Mouse (Mus musculus) CH12F3 (cell line): ENCODE measurements at regions not wholly inside any gene's neighbourhood (a gene's known extent, or its start where the extent isn't known, plus 50 kb on each side); places are given as distances from the start of the nearest gene placed in this dataset.

Source experiments
- in situ Hi-C: fragments of 300-500 bp; cut with MboI; formaldehyde crosslinking; loops from 2 replicates; pipeline ENCODE4 v1.14.3; 2020; ENCODE audit warnings: low sequenced_read_pairs

DNA sequence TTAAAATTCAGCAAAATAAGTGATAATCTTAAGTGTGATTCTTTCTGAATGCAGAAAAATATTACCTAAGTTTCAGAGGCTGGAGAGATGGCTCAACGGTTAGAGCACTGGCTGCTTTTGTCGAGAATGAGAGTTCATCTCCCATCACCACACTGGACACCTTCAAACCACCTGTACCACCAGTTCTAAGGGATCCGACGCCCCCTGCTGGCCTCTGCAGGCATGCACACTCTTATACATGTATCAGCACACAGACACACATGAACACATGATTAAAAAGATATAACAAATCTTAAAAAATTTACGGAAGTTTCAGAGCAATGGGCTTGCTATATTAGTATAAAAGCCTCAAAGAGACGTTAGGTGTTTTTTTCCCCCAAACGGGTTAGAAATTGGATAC lies 80.9 kb upstream of the Ubash3b start:
- in situ Hi-C loops, result no loop called here

GRCm38 (mm10) chr9:41239097-41239451 lies 77.6 kb upstream of the Ubash3b start:
- in situ Hi-C loops, result no loop called here

- in situ Hi-C loops, result no loop called here
Observed at GRCm38 (mm10) chr9:41238395-41239096, 77.0 kb upstream of the Ubash3b start.

DNA sequence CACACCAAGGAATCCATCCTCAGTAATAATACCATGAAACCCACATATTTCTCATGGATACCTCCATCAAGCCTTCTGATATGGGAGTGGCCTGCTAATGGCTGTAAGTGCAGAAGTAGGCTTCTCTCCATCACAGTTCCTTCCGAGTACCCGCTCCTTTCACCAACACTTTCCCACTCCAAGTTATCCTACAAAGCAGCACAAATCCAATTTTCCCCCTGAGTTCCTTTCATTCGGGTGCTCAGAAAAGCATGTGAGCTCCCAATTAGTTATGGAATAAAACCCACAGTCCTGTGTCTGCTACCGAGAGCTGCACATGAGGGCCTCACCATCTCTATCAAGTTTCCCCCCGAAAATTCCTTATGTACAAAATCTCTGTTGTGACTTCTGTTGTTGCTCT lies 75.8 kb upstream of the Ubash3b start:
- in situ Hi-C loops, result no loop called here

DNA sequence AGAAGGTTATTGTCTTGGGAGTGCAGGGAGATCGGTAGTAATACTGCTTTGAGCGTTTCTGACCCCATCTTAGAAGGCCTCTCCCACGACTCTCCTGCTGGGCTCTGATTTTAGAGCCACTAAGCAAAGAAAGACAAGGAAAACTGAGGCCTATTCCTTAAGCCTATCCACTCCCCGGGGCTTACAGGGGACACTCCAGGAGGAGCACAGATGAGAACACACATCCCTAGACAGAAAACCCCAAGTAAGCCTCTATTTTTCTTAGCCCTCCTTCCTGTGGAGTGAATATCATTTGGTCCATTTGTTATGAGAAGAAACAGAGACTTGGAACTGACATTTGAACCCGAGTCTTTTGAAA lies 67.7 kb upstream of the Ubash3b start:
- in situ Hi-C loops, result loop anchor here (5.0 to 10.0 kb wide), 2 partner anchors 226 to 718 kb away; no protein-coding TSS in a partner anchor

DNA sequence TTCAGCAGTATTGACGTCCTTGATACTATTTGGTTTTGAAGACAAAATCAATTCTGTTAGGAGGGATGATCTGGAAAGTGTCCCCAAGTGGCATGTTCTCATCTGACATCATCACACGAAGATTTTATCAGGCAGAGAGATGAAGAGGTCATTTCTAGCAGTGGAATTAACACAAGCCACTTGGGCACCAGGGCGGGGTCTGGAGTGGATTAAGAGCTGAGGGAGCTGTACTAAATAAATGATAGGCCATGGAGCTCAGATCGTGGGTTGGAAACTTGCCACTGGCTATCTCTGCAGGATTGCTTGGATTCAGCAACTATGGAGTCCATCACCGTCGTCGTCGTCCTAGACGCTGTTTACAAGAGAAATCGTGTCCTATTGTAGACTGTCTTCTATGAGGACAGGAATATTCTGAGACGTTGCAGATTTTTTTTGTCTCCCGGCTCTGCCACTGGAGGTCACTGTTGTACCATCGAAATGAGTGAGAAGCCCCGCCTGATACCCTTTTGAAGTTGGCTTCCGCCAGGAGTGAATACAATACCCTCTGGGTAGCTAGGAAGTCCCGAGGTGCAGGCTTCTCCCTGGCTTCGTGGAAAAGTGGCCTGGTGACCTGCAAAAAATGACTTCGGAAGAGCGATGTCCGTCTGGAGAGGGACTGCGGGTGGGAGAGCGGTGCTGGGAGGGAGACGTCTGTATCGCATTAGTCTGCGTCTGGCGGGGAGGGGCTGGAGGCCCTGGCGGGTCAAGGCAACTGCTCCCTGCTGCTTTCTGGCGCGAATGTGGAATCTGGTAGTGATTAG lies 67.1 kb upstream of the Ubash3b start:
- in situ Hi-C loops, result loop anchor here (5.0 to 10.0 kb wide), 2 partner anchors 226 to 719 kb away; no protein-coding TSS in a partner anchor

GRCm38 (mm10) chr9:41223406-41223805 lies 61.9 kb upstream of the Ubash3b start:
- in situ Hi-C loops, result loop anchor here (10.0 kb wide), 1 partner anchor 231 kb away; no protein-coding TSS in a partner anchor

GRCm38 (mm10) chr9:41222346-41223015 lies 61.0 kb upstream of the Ubash3b start:
- in situ Hi-C loops, result loop anchor here (10.0 kb wide), 1 partner anchor 232 kb away; no protein-coding TSS in a partner anchor

- in situ Hi-C loops, result loop anchor here (10.0 kb wide), 1 partner anchor 234 kb away; no protein-coding TSS in a partner anchor
Observed at GRCm38 (mm10) chr9:41221110-41221790, 59.8 kb upstream of the Ubash3b start.

GRCm38 (mm10) chr9:41220105-41220669 lies 58.7 kb upstream of the Ubash3b start:
- in situ Hi-C loops, result loop anchor here (10.0 kb wide), 1 partner anchor 235 kb away; no protein-coding TSS in a partner anchor

DNA sequence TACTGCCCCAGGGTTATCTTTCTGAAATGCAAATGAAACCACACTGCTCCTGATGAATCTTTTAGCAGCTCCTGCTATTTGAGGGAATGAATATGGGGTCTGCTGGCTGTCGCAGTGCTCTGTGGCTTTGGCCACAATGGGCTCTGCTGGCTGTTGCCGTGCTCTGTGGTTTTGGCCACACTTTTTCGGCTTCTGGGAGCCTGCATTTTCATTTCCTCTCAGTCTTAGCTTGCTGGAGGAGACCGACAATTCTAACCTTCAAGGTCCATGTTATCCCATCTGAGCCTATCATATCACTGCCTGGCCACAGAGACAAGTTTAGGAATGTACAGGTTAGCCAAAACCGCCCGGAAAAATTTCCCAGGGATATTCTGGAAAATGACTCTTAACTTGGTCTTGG lies 57.2 kb upstream of the Ubash3b start:
- in situ Hi-C loops, result no loop called here

DNA sequence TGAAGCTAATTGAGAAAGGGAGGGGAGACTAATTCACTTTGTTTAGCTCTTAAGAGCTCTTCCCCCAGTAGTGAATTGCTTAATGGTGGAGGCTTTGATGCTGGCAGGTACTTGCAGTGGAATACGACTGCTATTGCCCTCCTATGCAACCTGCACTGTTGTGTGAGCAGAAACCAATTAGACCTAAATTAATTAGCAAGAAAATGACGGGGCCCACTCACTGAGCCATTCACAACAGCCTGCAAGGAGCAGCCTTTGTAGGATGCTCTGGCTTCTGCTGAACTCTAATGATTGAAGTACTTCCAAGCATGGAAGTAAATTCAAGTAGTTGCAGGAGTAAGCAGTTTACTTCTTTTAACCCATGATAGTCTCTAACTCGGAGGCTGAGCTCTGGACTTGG lies 54.8 kb upstream of the Ubash3b start:
- in situ Hi-C loops, result no loop called here

GRCm38 (mm10) chr9:41215026-41215425 lies 53.5 kb upstream of the Ubash3b start:
- in situ Hi-C loops, result no loop called here

- in situ Hi-C loops, result no loop called here
Observed at GRCm38 (mm10) chr9:41212943-41213529, 51.5 kb upstream of the Ubash3b start.

DNA sequence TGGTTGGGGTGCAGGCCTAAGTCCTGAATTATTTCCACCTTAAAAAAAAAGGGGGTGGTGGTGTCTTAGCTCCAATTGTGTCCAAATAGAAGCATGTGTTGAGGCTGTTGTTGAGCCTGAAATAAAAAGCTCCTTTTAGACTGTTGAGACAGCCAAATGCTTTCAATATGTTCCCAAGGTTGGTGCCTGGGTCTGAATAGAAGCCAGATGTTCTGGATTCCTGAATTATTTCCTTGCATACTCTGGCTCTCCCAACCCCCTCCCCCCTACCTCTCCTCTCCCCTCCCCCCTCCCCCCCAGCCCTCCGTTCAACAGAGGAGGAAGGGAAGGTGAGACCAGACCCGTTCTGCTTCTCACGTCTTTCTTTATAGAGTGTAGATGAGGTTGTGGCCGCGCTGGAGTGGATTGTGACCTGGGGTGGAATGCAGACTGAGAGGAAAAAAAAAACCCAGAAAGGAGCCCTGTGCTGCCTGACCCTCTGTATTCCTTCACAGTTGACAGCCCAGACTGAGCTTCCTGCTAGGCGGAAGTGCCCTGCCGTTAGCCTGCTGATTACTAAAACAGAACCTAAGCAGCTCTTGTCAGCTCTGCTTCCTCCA lies 50.9 kb upstream of the Ubash3b start:
- in situ Hi-C loops, result no loop called here

DNA sequence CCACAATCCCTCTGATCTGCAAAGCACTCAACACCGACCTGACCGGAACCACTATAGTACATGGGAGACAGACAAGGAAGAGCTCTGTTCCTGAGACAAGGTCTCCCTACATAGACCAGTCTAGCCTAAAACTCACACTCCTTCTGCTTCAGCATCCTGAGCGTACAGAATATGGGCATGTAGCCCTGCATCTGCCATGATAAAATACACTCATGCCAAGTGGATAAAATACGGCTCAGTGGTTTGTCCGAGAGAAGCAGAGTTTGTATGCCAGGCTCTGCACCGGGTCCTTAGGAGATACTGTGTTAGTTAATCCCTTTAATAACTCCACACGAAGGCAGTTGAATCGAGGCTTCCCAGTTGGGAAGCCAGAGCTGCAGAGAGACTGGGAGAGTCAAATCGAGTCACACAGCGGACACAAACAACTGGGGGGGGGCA lies 50.4 kb upstream of the Ubash3b start:
- in situ Hi-C loops, result no loop called here
